Mouse (Mus musculus) testis, adult 2 months (tissue): ENCODE data around the gene Ero1lb.

Experiments
- CTCF ChIP-seq: fragments of 200-500 bp; IDR thresholded peaks from 2 replicates; pipeline ENCODE4 v1.5.1; 2012; ENCODE audit warnings: low read depth, mild to moderate bottlenecking, inconsistent platforms, low read length, moderate library complexity; ENCODE audit not compliant: control insufficient read depth, insufficient read depth, insufficient replicate concordance
- POLR2A ChIP-seq: fragments of 200-500 bp; IDR thresholded peaks from 2 replicates; pipeline ENCODE4 v1.6.1; 2012; ENCODE audit warnings: low read depth, mild to moderate bottlenecking, inconsistent platforms, low read length, moderate library complexity; ENCODE audit not compliant: control insufficient read depth

DNA sequence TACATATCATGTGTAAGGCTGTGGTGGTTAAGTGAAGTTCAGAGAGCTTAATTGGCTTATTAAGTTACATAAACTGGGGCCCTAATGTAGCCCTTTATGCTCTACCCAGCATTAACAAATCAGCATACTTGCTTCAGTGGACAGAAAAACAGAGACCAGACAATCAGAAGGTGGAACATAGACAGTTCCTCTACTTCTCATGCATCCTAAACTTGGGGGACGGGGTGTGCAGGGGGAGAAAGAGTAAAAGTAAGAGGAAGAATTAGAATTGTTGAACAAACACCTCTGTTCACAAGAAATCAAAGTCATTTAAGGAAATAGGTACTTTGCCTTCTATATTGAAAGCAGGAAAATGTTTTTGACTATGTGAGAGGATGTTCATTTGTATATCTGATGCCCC lies 2.3 kb downstream of the Ero1lb start:
- no peak for TF ChIP-seq CTCF
- no peak for TF ChIP-seq POLR2A
